Comparison of ENCODE assay signal across 25 mouse cellular contexts in genomic region chr2:163393976-163394375, GRCm38 (mm10). TPM values are rescaled to one million over a fixed set of nuclear protein-coding genes. Genes with fewer than 3 reads are reported as not detected.
DNase-seq lines count a peak whose midpoint lies in the region; ATAC-seq and TF ChIP-seq lines count a peak whose summit lies in the region.
"Had no signal": no experiment of that assay in that cellular context is flagged by ENCODE, and none has a peak within 500 bp of the region (broad histone marks: within the 10 kb centered on the region; RNA-seq: fewer than 3 reads in every experiment).

No protein-coding gene starts in this region.

- H3K27me3 ChIP-seq in heart, embryonic 12.5 days (replicated peaks), result no peaks in the 10 kb centered on the region
- H3K27me3 ChIP-seq in heart, postnatal 0 days (ENCODE audit: control insufficient read depth, insufficient read depth, low read length), result no peaks in the 10 kb centered on the region
- H3K27me3 ChIP-seq in forebrain, postnatal 0 days (ENCODE audit: insufficient read depth, low read length), result no peaks in the 10 kb centered on the region
- H3K27me3 ChIP-seq: embryonic facial prominence, embryonic 13.5 days; hindbrain, embryonic 15.5 days; limb, embryonic 15.5 days; neural tube, embryonic 15.5 days had no signal

- peak; percentile 35 for DNase-seq in gastrocnemius, postnatal 25 days
- DNase-seq in gastrocnemius, postnatal 14 days, result no peak
- DNase-seq in heart, postnatal 0 days (ENCODE audit: low spot score), result peak; percentile 70
- DNase-seq in skeletal muscle tissue, adult 2 months (ENCODE audit: low read depth, low spot score), result peak; percentile 86
- no peak for DNase-seq in right cerebral cortex, postnatal 10 days (ENCODE audit: low spot score in 2 of 2)
- DNase-seq in forebrain, postnatal 0 days, result no peak
- DNase-seq in frontal cortex, postnatal 10 days (ENCODE audit: low spot score in 2 of 2), result no peak
- DNase-seq: adrenal gland, postnatal 14 days; cerebellum, postnatal 10 days; kidney, adult 18-20 months; kidney, postnatal 14 days; midbrain, embryonic 14.5 days; right cerebral cortex, postnatal 25 days; thymus, adult 18-20 months; thymus, postnatal 4 days had no signal

- WGBS in heart, embryonic 12.5 days, result 40% methylated on average over 6 of the region's 6 CpGs
- WGBS in heart, postnatal 0 days, result 31% methylated on average over 6 of the region's 6 CpGs
- WGBS in forebrain, postnatal 0 days, result 78% methylated on average over 6 of the region's 6 CpGs

- TF ChIP-seq CTCF in heart, postnatal 0 days (IDR thresholded peaks at IDR 0.05; ENCODE audit: low read depth), result no peak
- no peak for TF ChIP-seq CTCF in forebrain, postnatal 0 days (IDR thresholded peaks at IDR 0.05; ENCODE audit: low read depth)

- no peak; the same call in 1 of the 2 replicates for TF ChIP-seq EP300 in heart, postnatal 0 days (IDR thresholded peaks at IDR 0.05; ENCODE audit: low read depth)

- no peak for ATAC-seq in heart, embryonic 12.5 days (ENCODE audit: insufficient number of reproducible peaks, low FRiP score)
- ATAC-seq in heart, postnatal 0 days (ENCODE audit: insufficient read depth, low read depth), result peak; percentile 2; the same call in 1 of the 2 replicates
- no peak for ATAC-seq in forebrain, postnatal 0 days
- ATAC-seq: forebrain, embryonic 14.5 days had no signal

- peaks cover 34% of the 10 kb centered on the region for H3K4me1 ChIP-seq in heart, embryonic 12.5 days (replicated peaks)
- H3K4me1 ChIP-seq in heart, postnatal 0 days (ENCODE audit: control insufficient read depth, insufficient read depth), result peaks cover 10% of the 10 kb centered on the region
- no peaks in the 10 kb centered on the region for H3K4me1 ChIP-seq in forebrain, postnatal 0 days (ENCODE audit: insufficient read depth)
- H3K4me1 ChIP-seq: hindbrain, embryonic 15.5 days; liver, embryonic 15.5 days; megakaryocyte, embryonic 14.5 days; neural tube, embryonic 15.5 days had no signal

- peak overlapping the region; percentile 97 for H3K9ac ChIP-seq in heart, embryonic 12.5 days
- H3K9ac ChIP-seq in heart, postnatal 0 days (replicated peaks; ENCODE audit: low read depth, low read length), result peak overlapping the region; percentile 95
- no peak overlapping the region for H3K9ac ChIP-seq in forebrain, postnatal 0 days
- H3K9ac ChIP-seq: embryonic facial prominence, embryonic 13.5 days; hindbrain, embryonic 15.5 days; limb, embryonic 15.5 days; liver, embryonic 15.5 days; neural tube, embryonic 15.5 days had no signal

- peak overlapping the region; percentile 97 for H3K27ac ChIP-seq in heart, embryonic 12.5 days (ENCODE audit: poor library complexity, severe bottlenecking)
- H3K27ac ChIP-seq in heart, postnatal 0 days (ENCODE audit: low read depth), result peak overlapping the region; percentile 94
- no peak overlapping the region for H3K27ac ChIP-seq in forebrain, postnatal 0 days (ENCODE audit: low read depth, low read length)
- H3K27ac ChIP-seq: embryonic facial prominence, embryonic 13.5 days; hindbrain, embryonic 15.5 days; limb, embryonic 15.5 days; liver, embryonic 15.5 days; neural tube, embryonic 15.5 days had no signal

- H3K4me3 ChIP-seq in heart, embryonic 12.5 days, result peak overlapping the region; percentile 79
- peak overlapping the region; percentile 85 for H3K4me3 ChIP-seq in heart, postnatal 0 days (ENCODE audit: low read depth, low read length)
- no peak overlapping the region for H3K4me3 ChIP-seq in forebrain, postnatal 0 days (ENCODE audit: low read depth, low read length)
- H3K4me3 ChIP-seq: embryonic facial prominence, embryonic 13.5 days; hindbrain, embryonic 15.5 days; limb, embryonic 15.5 days; liver, embryonic 15.5 days; megakaryocyte, embryonic 14.5 days; neural tube, embryonic 15.5 days had no signal

- H3K9me3 ChIP-seq in heart, embryonic 12.5 days (replicated peaks), result no peaks in the 10 kb centered on the region
- no peaks in the 10 kb centered on the region for H3K9me3 ChIP-seq in heart, postnatal 0 days (replicated peaks; ENCODE audit: control insufficient read depth, low read length)
- no peaks in the 10 kb centered on the region for H3K9me3 ChIP-seq in forebrain, postnatal 0 days (ENCODE audit: low read length)
- H3K9me3 ChIP-seq: G1E; hindbrain, embryonic 15.5 days; limb, embryonic 15.5 days; liver, embryonic 15.5 days; megakaryocyte, embryonic 14.5 days had no signal

- H3K36me3 ChIP-seq in heart, embryonic 12.5 days, result peaks cover 20% of the 10 kb centered on the region
- H3K36me3 ChIP-seq in heart, postnatal 0 days (replicated peaks; ENCODE audit: control insufficient read depth, insufficient read depth, low read length), result peaks cover 5% of the 10 kb centered on the region; the same call in 1 of the 2 replicates
- H3K36me3 ChIP-seq in forebrain, postnatal 0 days (ENCODE audit: insufficient read depth), result no peaks in the 10 kb centered on the region
- H3K36me3 ChIP-seq: embryonic facial prominence, embryonic 13.5 days; G1E; hindbrain, embryonic 15.5 days; limb, embryonic 15.5 days; liver, embryonic 15.5 days; neural tube, embryonic 15.5 days had no signal

- intact Hi-C loops in gastrocnemius, postnatal 14 days (cut with DNase I; ENCODE audit: low total_unique reads), result no loop called here

- H3K4me2 ChIP-seq in heart, embryonic 12.5 days, result peak overlapping the region; percentile 71
- H3K4me2 ChIP-seq in heart, postnatal 0 days (ENCODE audit: low read depth, low read length), result peak overlapping the region; percentile 75
- no peak overlapping the region for H3K4me2 ChIP-seq in forebrain, postnatal 0 days (ENCODE audit: low read depth)
- H3K4me2 ChIP-seq: embryonic facial prominence, embryonic 13.5 days; hindbrain, embryonic 15.5 days; limb, embryonic 15.5 days; liver, embryonic 15.5 days; neural tube, embryonic 15.5 days had no signal

RNA-seq across cellular contexts. Expression of gene Jph2, which starts 3.8 kb away (rescaled TPM):
- total RNA-seq in gastrocnemius, postnatal 25 days (2021), result 100 to 1,000 TPM; 424 to 451 TPM
- total RNA-seq in gastrocnemius, postnatal 14 days (2021), result 100 to 1,000 TPM; 352 to 422 TPM
- polyA plus RNA-seq in heart, embryonic 12.5 days (2016; fragmentation: Nextera tagmentation; extraction: Ambion mirVana), result 62.5 and 62.7 TPM in 2 replicates
- total RNA-seq in heart, postnatal 0 days (2014; rRNA removed; ENCODE audit: low replicate concordance), result 215 and 246 TPM in 2 replicates
- 47.3 and 61.7 TPM in 2 replicates for polyA plus RNA-seq in heart, postnatal 0 days (2015; fragmentation: Nextera tagmentation; extraction: Ambion mirVana)
- total RNA-seq in forebrain, postnatal 0 days (2014; rRNA removed), result 0.69 and 1.9 TPM in 2 replicates
- polyA plus RNA-seq in forebrain, postnatal 0 days (2015; fragmentation: Nextera tagmentation; extraction: Ambion mirVana), result 0.40 and 0.82 TPM in 2 replicates
- polyA plus RNA-seq: G1E had no signal

RNA-seq across cellular contexts. Expression of gene Oser1, which starts 30.5 kb away (rescaled TPM):
- 10 to 100 TPM; 23.8 to 27.0 TPM for total RNA-seq in gastrocnemius, postnatal 25 days (2021)
- total RNA-seq in gastrocnemius, postnatal 14 days (2021), result 10 to 100 TPM; 25.9 to 29.5 TPM
- 55.3 and 57.2 TPM in 2 replicates for polyA plus RNA-seq in heart, embryonic 12.5 days (2016; fragmentation: Nextera tagmentation; extraction: Ambion mirVana)
- total RNA-seq in heart, postnatal 0 days (2014; rRNA removed; ENCODE audit: low replicate concordance), result 23.8 and 28.9 TPM in 2 replicates
- 41.4 and 45.1 TPM in 2 replicates for polyA plus RNA-seq in heart, postnatal 0 days (2015; fragmentation: Nextera tagmentation; extraction: Ambion mirVana)
- 25.2 and 26.6 TPM in 2 replicates for total RNA-seq in forebrain, postnatal 0 days (2014; rRNA removed)
- 52.4 and 57.3 TPM in 2 replicates for polyA plus RNA-seq in forebrain, postnatal 0 days (2015; fragmentation: Nextera tagmentation; extraction: Ambion mirVana)

RNA-seq across cellular contexts. Expression of gene Gdap1l1, which starts 44.3 kb away (rescaled TPM):
- total RNA-seq in gastrocnemius, postnatal 25 days (2021), result not detected
- total RNA-seq in gastrocnemius, postnatal 14 days (2021), result under 1 TPM in 1 of 2 experiments, not detected in 1; 0.23 TPM
- polyA plus RNA-seq in heart, embryonic 12.5 days (2016; fragmentation: Nextera tagmentation; extraction: Ambion mirVana), result 0.19 and 0.63 TPM in 2 replicates
- total RNA-seq in heart, postnatal 0 days (2014; rRNA removed; ENCODE audit: low replicate concordance), result not detected in 2 replicates
- polyA plus RNA-seq in heart, postnatal 0 days (2015; fragmentation: Nextera tagmentation; extraction: Ambion mirVana), result 0.10 TPM in 1 of 2 replicates, not detected in the other
- 95.2 and 106 TPM in 2 replicates for total RNA-seq in forebrain, postnatal 0 days (2014; rRNA removed)
- 123 and 134 TPM in 2 replicates for polyA plus RNA-seq in forebrain, postnatal 0 days (2015; fragmentation: Nextera tagmentation; extraction: Ambion mirVana)
- total RNA-seq: heart, postnatal 14 days had no signal
- polyA plus RNA-seq: G1E had no signal

Comparison
In these comparisons a context has a peak if more than half of its experiments do, and no peak if none do; other contexts are left out.
1. DNase-seq: peak in gastrocnemius, postnatal 25 days (single experiment), heart, postnatal 0 days (single experiment) and skeletal muscle tissue, adult 2 months (single experiment); none in gastrocnemius, postnatal 14 days (single experiment), right cerebral cortex, postnatal 10 days (0 of 2), forebrain, postnatal 0 days (single experiment) and frontal cortex, postnatal 10 days (0 of 2).
2. RNA of gene Jph2, which starts 3.8 kb away (total RNA-seq): 424 to 451 TPM in gastrocnemius, postnatal 25 days, 352 to 422 TPM in gastrocnemius, postnatal 14 days and 215 to 246 TPM in heart, postnatal 0 days; 0.69 to 1.9 TPM in forebrain, postnatal 0 days; every median in the first group is over 10 times any median in the second.
3. RNA of gene Gdap1l1, which starts 44.3 kb away (total RNA-seq): 95.2 to 106 TPM in forebrain, postnatal 0 days; 0.23 TPM in gastrocnemius, postnatal 14 days, not detected in gastrocnemius, postnatal 25 days and not detected in heart, postnatal 0 days; every median in the first group is over 10 times any median in the second.